Mouse (Mus musculus): ENCODE measurements around the gene Pnpla1. TPM values are rescaled to one million over a fixed set of nuclear protein-coding genes. Genes with fewer than 3 reads are reported as not detected.

The Pnpla1 gene
- polyA plus RNA-seq, 1 experiment from 2014 or later: 0.04 TPM

GRCm38 (mm10) chr17:28886266-28886665, 28.1 kb downstream of the Pnpla1 start:
- Histone ChIP-seq H3K9me3 (ENCODE audit: low read length) (no peaks in the 10 kb centered on the region), H3K27ac (ENCODE audit: low read length) (no peak overlapping the region), H3K36me3 (ENCODE audit: insufficient read depth, low read length) (no peaks in the 10 kb centered on the region), H3K4me2 (replicated peaks; ENCODE audit: low read depth, low read length) (no peak overlapping the region), H3K4me3 (ENCODE audit: low read depth, low read length) (no peak overlapping the region), H3K9ac (replicated peaks; ENCODE audit: low read depth) (no peak overlapping the region), H3K4me1 (ENCODE audit: insufficient read depth, low read depth, low read length) (no peaks in the 10 kb centered on the region), H3K27me3 (replicated peaks; ENCODE audit: insufficient read depth, low read length) (no peaks in the 10 kb centered on the region)
- TF ChIP-seq EP300 (IDR thresholded peaks at IDR 0.05): no peak
- TF ChIP-seq CTCF (IDR thresholded peaks at IDR 0.05): no peak
- DNase-seq (ENCODE audit: low spot score) (no peak), ATAC-seq (no peak)
- WGBS: 66% methylated on average over 8 of the region's 8 CpGs

- no peaks in the 10 kb centered on the region for H3K9me3 ChIP-seq (ENCODE audit: low read length)
- no peak overlapping the region for H3K27ac ChIP-seq (ENCODE audit: low read length)
- no peak overlapping the region for H3K9ac ChIP-seq (replicated peaks; ENCODE audit: low read depth)
- no peak overlapping the region for H3K4me3 ChIP-seq (ENCODE audit: low read depth, low read length)
- no peaks in the 10 kb centered on the region for H3K36me3 ChIP-seq (ENCODE audit: insufficient read depth, low read length)
- no peaks in the 10 kb centered on the region for H3K27me3 ChIP-seq (replicated peaks; ENCODE audit: insufficient read depth, low read length)
- ATAC-seq (no peak), DNase-seq (ENCODE audit: low spot score) (peak; percentile 32)
- no peaks in the 10 kb centered on the region for H3K4me1 ChIP-seq (ENCODE audit: insufficient read depth, low read depth, low read length)
- WGBS: 64% methylated on average over 11 of the region's 11 CpGs
- H3K4me2 ChIP-seq (replicated peaks; ENCODE audit: low read depth, low read length): no peak overlapping the region
- TF ChIP-seq EP300 (IDR thresholded peaks at IDR 0.05) (peak; percentile 83), CTCF (IDR thresholded peaks at IDR 0.05) (no peak)
Observed at GRCm38 (mm10) chr17:28894050-28894767, 36.0 kb downstream of the Pnpla1 start.

- Histone ChIP-seq H3K4me1 (ENCODE audit: insufficient read depth, low read depth, low read length) (no peaks in the 10 kb centered on the region), H3K4me3 (ENCODE audit: low read depth, low read length) (no peak overlapping the region), H3K27me3 (replicated peaks; ENCODE audit: insufficient read depth, low read length) (no peaks in the 10 kb centered on the region), H3K27ac (ENCODE audit: low read length) (no peak overlapping the region), H3K9ac (replicated peaks; ENCODE audit: low read depth) (no peak overlapping the region), H3K4me2 (replicated peaks; ENCODE audit: low read depth, low read length) (no peak overlapping the region), H3K36me3 (ENCODE audit: insufficient read depth, low read length) (no peaks in the 10 kb centered on the region), H3K9me3 (ENCODE audit: low read length) (no peaks in the 10 kb centered on the region)
- no peak for TF ChIP-seq CTCF (IDR thresholded peaks at IDR 0.05)
- ATAC-seq (no peak), DNase-seq (ENCODE audit: low spot score) (no peak)
- 91% methylated on average over 21 of the region's 21 CpGs for WGBS
Observed at GRCm38 (mm10) chr17:28895217-28895875, 37.1 kb downstream of the Pnpla1 start.

GRCm38 (mm10) chr17:28896095-28896780, 38.0 kb downstream of the Pnpla1 start:
- Histone ChIP-seq H3K27ac (ENCODE audit: low read length) (no peak overlapping the region), H3K4me2 (replicated peaks; ENCODE audit: low read depth, low read length) (no peak overlapping the region)

GRCm38 (mm10) chr17:28897817-28898216, 39.6 kb downstream of the Pnpla1 start:
- DNase-seq (ENCODE audit: low spot score): no peak
- no peak overlapping the region for H3K4me3 ChIP-seq (ENCODE audit: low read depth, low read length)
- H3K4me2 ChIP-seq (replicated peaks; ENCODE audit: low read depth, low read length): no peak overlapping the region
- no peaks in the 10 kb centered on the region for H3K4me1 ChIP-seq (ENCODE audit: insufficient read depth, low read depth, low read length)
- 87% methylated on average over 5 of the region's 5 CpGs for WGBS
- H3K9ac ChIP-seq (replicated peaks; ENCODE audit: low read depth): no peak overlapping the region
- H3K27ac ChIP-seq (ENCODE audit: low read length): no peak overlapping the region
- no peak for ATAC-seq
- TF ChIP-seq EP300 (IDR thresholded peaks at IDR 0.05) (no peak), CTCF (IDR thresholded peaks at IDR 0.05) (no peak)
- H3K27me3 ChIP-seq (replicated peaks; ENCODE audit: insufficient read depth, low read length): no peaks in the 10 kb centered on the region
- no peaks in the 10 kb centered on the region for H3K36me3 ChIP-seq (ENCODE audit: insufficient read depth, low read length)
- H3K9me3 ChIP-seq (ENCODE audit: low read length): no peaks in the 10 kb centered on the region

More at GRCm38 (mm10) chr17:28896095-28896780, 38.0 kb downstream of the Pnpla1 start:
- H3K9ac ChIP-seq (replicated peaks; ENCODE audit: low read depth): no peak overlapping the region
- H3K4me1 ChIP-seq (ENCODE audit: insufficient read depth, low read depth, low read length): no peaks in the 10 kb centered on the region
- WGBS: 96% methylated on average over 11 of the region's 11 CpGs
- H3K4me3 ChIP-seq (ENCODE audit: low read depth, low read length): no peak overlapping the region
- no peaks in the 10 kb centered on the region for H3K27me3 ChIP-seq (replicated peaks; ENCODE audit: insufficient read depth, low read length)
- no peak for ATAC-seq
- no peak for DNase-seq (ENCODE audit: low spot score)
- no peaks in the 10 kb centered on the region for H3K36me3 ChIP-seq (ENCODE audit: insufficient read depth, low read length)
- TF ChIP-seq EP300 (IDR thresholded peaks at IDR 0.05): no peak
- peak; percentile 27; the same call in 1 of the 2 replicates for TF ChIP-seq CTCF (IDR thresholded peaks at IDR 0.05)
- no peaks in the 10 kb centered on the region for H3K9me3 ChIP-seq (ENCODE audit: low read length)

- Histone ChIP-seq H3K9me3 (ENCODE audit: low read length) (no peaks in the 10 kb centered on the region), H3K27me3 (replicated peaks; ENCODE audit: insufficient read depth, low read length) (no peaks in the 10 kb centered on the region), H3K4me2 (replicated peaks; ENCODE audit: low read depth, low read length) (no peak overlapping the region), H3K36me3 (ENCODE audit: insufficient read depth, low read length) (no peaks in the 10 kb centered on the region), H3K27ac (ENCODE audit: low read length) (no peak overlapping the region), H3K4me1 (ENCODE audit: insufficient read depth, low read depth, low read length) (no peaks in the 10 kb centered on the region), H3K4me3 (ENCODE audit: low read depth, low read length) (no peak overlapping the region), H3K9ac (replicated peaks; ENCODE audit: low read depth) (no peak overlapping the region)
- 66% methylated on average over 5 of the region's 5 CpGs for WGBS
- no peak for TF ChIP-seq EP300 (IDR thresholded peaks at IDR 0.05)
- TF ChIP-seq CTCF (IDR thresholded peaks at IDR 0.05): no peak
- ATAC-seq (no peak), DNase-seq (ENCODE audit: low spot score) (no peak)
Observed at GRCm38 (mm10) chr17:28898249-28898648, 40.0 kb downstream of the Pnpla1 start.

Data from lung, postnatal 0 days (tissue).